Mouse (Mus musculus) cortical plate, adult 2 months (tissue): ENCODE results near the gene Uba52. TPM values are rescaled to one million over a fixed set of nuclear protein-coding genes. Genes with fewer than 3 reads are reported as not detected.

Experiments
- H3K27ac ChIP-seq: fragments of 200-500 bp; 2 replicates; pipeline ENCODE4 v1.5.1; 2012; ENCODE audit warnings: low read length, control low read depth, inconsistent platforms; ENCODE audit not compliant: insufficient read depth
- H3K4me1 ChIP-seq: fragments of 200-500 bp; 2 replicates; pipeline ENCODE4 v1.6.1; 2011; ENCODE audit warnings: low read length; ENCODE audit not compliant: control insufficient read depth, insufficient read depth
- H3K4me3 ChIP-seq: fragments of 200-500 bp; 2 replicates; pipeline ENCODE4 v1.5.1; 2011; ENCODE audit warnings: mild to moderate bottlenecking, low read length, control low read depth; ENCODE audit not compliant: insufficient read depth
- CTCF ChIP-seq: fragments of 200-500 bp; IDR thresholded peaks from 2 replicates; pipeline ENCODE4 v1.5.1; 2011; ENCODE audit warnings: mild to moderate bottlenecking, control low read depth, low read length; ENCODE audit not compliant: insufficient read depth; ENCODE audit errors: extremely low read depth
- POLR2A ChIP-seq: fragments of 200-500 bp; IDR thresholded peaks from 2 replicates; pipeline ENCODE4 v1.6.1; 2011; ENCODE audit warnings: mild to moderate bottlenecking, low read length, control low read depth; ENCODE audit not compliant: insufficient read depth; ENCODE audit errors: extremely low read depth
- polyA plus RNA-seq: library from polyadenylated mRNA; depleted of rRNA; stranded (reverse); fragments of >200 nt; gene quantifications from 2 replicates; pipeline ENCODE4 v1.2.3, GENCODE M21; 2012; rRNA removed

Uba52 gene
- polyA plus RNA-seq, 1 experiment = 851 TPM

DNA sequence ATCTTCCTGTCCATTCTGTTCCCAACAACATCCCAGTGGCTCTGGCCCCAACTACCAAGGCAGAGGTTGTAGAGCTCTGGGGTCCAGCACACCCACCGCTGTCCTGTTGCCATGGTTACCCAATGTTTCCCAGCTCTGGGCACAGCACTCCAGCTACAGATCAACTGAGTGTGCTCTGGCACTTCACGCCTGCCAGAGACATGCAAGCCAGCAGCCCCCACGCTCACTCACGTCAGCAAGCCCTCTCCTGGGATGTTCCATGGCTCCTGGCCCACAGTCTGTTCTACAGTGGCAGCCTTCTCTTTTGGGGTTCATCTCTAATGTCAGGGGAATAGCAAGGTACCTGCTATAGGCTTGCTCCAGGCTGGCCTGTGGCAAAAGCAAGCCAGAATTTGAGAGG lies 47.3 kb downstream of the Uba52 start:
- Histone ChIP-seq H3K4me1 (peaks cover 19% of the 10 kb centered on the region), H3K4me3 (no peak overlapping the region), H3K27ac (peak overlapping the region; percentile 51; the same call in 1 of the 2 replicates)
- no peak for TF ChIP-seq POLR2A
- TF ChIP-seq CTCF = no peak

GRCm38 (mm10) chr8:70462516-70462813 lies 48.1 kb downstream of the Uba52 start:
- no peak for TF ChIP-seq CTCF
- TF ChIP-seq POLR2A = no peak
- Histone ChIP-seq H3K4me1 (peaks cover 19% of the 10 kb centered on the region), H3K4me3 (no peak overlapping the region), H3K27ac (peak overlapping the region; percentile 7; the same call in 1 of the 2 replicates)

GRCm38 (mm10) chr8:70461765-70462515 lies 48.7 kb downstream of the Uba52 start:
- H3K4me3 ChIP-seq = no peak overlapping the region
- H3K27ac ChIP-seq = 0 out of 2 replicates have a peak overlapping the region, but pooled peaks have one; percentile 38
- TF ChIP-seq POLR2A (no peak), CTCF (no peak)
- H3K4me1 ChIP-seq = peaks cover 19% of the 10 kb centered on the region

DNA sequence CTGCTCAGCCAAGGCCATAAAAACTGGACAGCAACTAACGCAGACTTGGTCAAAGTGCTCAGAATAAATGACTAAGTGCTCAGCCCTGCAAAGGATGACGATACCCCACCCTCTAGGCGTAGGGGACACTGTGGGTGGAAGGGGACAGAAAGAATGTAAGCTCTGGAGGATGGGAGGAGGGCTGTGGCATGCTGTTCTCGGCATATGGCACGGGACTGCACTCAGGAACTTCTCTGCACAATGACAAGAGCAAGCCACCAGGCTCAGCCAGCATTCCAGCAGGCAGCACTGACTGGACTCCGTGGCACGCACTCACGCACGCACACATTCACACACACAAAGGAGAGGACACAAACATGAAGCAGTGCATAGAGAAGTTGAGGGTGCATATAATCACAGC lies 50.0 kb downstream of the Uba52 start:
- Histone ChIP-seq H3K4me1 (peaks cover 19% of the 10 kb centered on the region), H3K4me3 (no peak overlapping the region), H3K27ac (no peak overlapping the region)
- TF ChIP-seq POLR2A (no peak), CTCF (no peak)

GRCm38 (mm10) chr8:70460199-70460598 lies 50.4 kb downstream of the Uba52 start:
- Histone ChIP-seq H3K4me1 (peaks cover 19% of the 10 kb centered on the region), H3K4me3 (no peak overlapping the region), H3K27ac (no peak overlapping the region)
- TF ChIP-seq CTCF (no peak), POLR2A (no peak)

DNA sequence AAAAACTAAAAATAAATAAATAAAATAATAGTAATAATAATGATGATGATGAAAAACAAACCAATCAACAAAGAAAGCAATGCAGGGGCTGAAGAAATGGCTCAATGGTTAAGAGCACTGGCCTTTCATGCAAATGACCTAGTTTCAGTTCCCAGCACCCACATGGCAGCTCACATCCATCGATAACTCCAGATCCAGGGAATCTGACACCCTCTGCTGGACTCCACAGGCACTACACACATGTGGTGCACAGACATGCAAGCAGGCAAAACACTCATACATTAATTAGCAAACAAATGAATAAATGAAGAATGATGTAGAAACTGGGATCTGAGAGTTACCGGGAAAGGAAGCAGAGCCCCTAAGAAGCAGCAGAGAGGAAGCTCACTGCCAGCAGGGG lies 51.0 kb downstream of the Uba52 start:
- Histone ChIP-seq H3K4me3 (no peak overlapping the region), H3K27ac (no peak overlapping the region), H3K4me1 (peaks cover 20% of the 10 kb centered on the region)
- TF ChIP-seq CTCF (no peak), POLR2A (no peak)

DNA sequence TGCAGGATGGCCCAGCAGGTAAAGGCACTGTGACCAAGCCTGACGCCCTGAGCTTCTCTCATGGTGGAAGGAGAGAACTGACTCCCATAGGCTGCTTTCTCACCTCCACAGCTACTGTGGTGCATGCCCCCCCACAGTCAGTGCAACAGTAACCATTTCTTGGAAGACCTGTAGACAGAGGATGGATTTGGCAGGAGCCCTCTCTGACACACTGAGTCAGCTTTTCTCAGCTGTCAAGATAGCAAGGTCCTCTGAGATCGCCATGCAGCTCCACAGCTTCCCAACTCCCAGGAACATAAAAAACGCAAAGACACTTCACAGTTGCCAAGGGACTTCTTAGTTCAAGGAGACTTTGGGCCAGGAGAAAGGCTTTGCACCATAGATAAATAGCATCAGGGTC lies 52.1 kb downstream of the Uba52 start:
- no peak overlapping the region for H3K27ac ChIP-seq
- TF ChIP-seq CTCF = no peak
- no peak for TF ChIP-seq POLR2A
- H3K4me1 ChIP-seq = peaks cover 20% of the 10 kb centered on the region
- no peak overlapping the region for H3K4me3 ChIP-seq

Other genes starting within 250 kb of the Uba52 start
- gene Homer3, start 228.0 kb downstream of the Uba52 start, polyA plus RNA-seq = 11.6 and 22.6 TPM in 2 replicates
- 48.4 and 52.2 TPM in 2 replicates for gene Ddx49, start 208.3 kb downstream of the Uba52 start, polyA plus RNA-seq
- 232 and 238 TPM in 2 replicates for gene Cope, start 208.3 kb downstream of the Uba52 start, polyA plus RNA-seq
- gene Cers1, start 195.0 kb downstream of the Uba52 start, polyA plus RNA-seq = 79.8 and 84.8 TPM in 2 replicates
- 41.4 and 42.7 TPM in 2 replicates for gene Gdf1, start 181.0 kb downstream of the Uba52 start, polyA plus RNA-seq
- gene Upf1, start 157.5 kb downstream of the Uba52 start, polyA plus RNA-seq = 23.8 TPM in 2 replicates
- gene Comp, start 137.2 kb downstream of the Uba52 start, polyA plus RNA-seq = 0.19 and 0.36 TPM in 2 replicates
- 113 and 115 TPM in 2 replicates for gene Crtc1, start 71.2 kb downstream of the Uba52 start, polyA plus RNA-seq
- 66.9 and 70.9 TPM in 2 replicates for gene Klhl26, start 33.8 kb downstream of the Uba52 start, polyA plus RNA-seq
- 368 and 400 TPM in 2 replicates for gene Tmem59l, start 23.4 kb downstream of the Uba52 start, polyA plus RNA-seq
- 2.1 and 8.6 TPM in 2 replicates for gene Crlf1, start 17.6 kb downstream of the Uba52 start, polyA plus RNA-seq
- gene Rex1bd, start 4.0 kb downstream of the Uba52 start, polyA plus RNA-seq = 201 and 206 TPM in 2 replicates
- 592 and 612 TPM in 2 replicates for gene Fkbp8, start 16.9 kb upstream of the Uba52 start, polyA plus RNA-seq
- 61.0 and 64.4 TPM in 2 replicates for gene Kxd1, start 17.2 kb upstream of the Uba52 start, polyA plus RNA-seq
- gene Ell, start 28.7 kb upstream of the Uba52 start, polyA plus RNA-seq = 23.8 and 23.9 TPM in 2 replicates
- gene Isyna1, start 83.6 kb upstream of the Uba52 start, polyA plus RNA-seq = 71.1 and 77.2 TPM in 2 replicates
- 241 and 249 TPM in 2 replicates for gene Ssbp4, start 98.1 kb upstream of the Uba52 start, polyA plus RNA-seq
- gene Lrrc25, start 105.4 kb upstream of the Uba52 start, polyA plus RNA-seq = 1.0 and 1.4 TPM in 2 replicates
- 0.09 and 0.19 TPM in 2 replicates for gene Gdf15, start 121.7 kb upstream of the Uba52 start, polyA plus RNA-seq
- gene Pgpep1, start 149.6 kb upstream of the Uba52 start, polyA plus RNA-seq = 18.1 and 19.7 TPM in 2 replicates
- 100 and 105 TPM in 2 replicates for gene Lsm4, start 162.4 kb upstream of the Uba52 start, polyA plus RNA-seq
- gene Jund, start 188.1 kb upstream of the Uba52 start, polyA plus RNA-seq = 223 and 226 TPM in 2 replicates
- 0.08 and 0.13 TPM in 2 replicates for gene Iqcn, start 192.7 kb upstream of the Uba52 start, polyA plus RNA-seq
- gene Gm3336, start 207.7 kb upstream of the Uba52 start, polyA plus RNA-seq = 0.09 TPM in 1 of 2 replicates, not detected in the other
- 4.8 and 5.9 TPM in 2 replicates for gene Pde4c, start 212.9 kb upstream of the Uba52 start, polyA plus RNA-seq
- gene Rab3a, start 243.9 kb upstream of the Uba52 start, polyA plus RNA-seq = 1,139 and 1,160 TPM in 2 replicates